Mouse (Mus musculus) limb, embryonic 12.5 days (tissue): ENCODE measurements around the gene Pigk. TPM values are rescaled to one million over a fixed set of nuclear protein-coding genes. Genes with fewer than 3 reads are reported as not detected.
A peak's percentile ranks its signal among the peaks of the same experiment; 100 is the strongest.
"Not testable (repeated sequence)": the region's sequence is repeated elsewhere in the genome, so short reads cannot be mapped to it uniquely, and the experiment has no call there.

ENCODE experiments used
- ATAC-seq: fragments of 200-750 bp; cut with Nextera tagmentation; 2 replicates; pipeline ENCODE4 v1.8.0; 2017; ENCODE audit warnings: low read depth, moderate TSS enrichment; ENCODE audit not compliant: insufficient number of reproducible peaks, insufficient read depth, low FRiP score, low TSS enrichment
- H3K27ac ChIP-seq: fragments of 300-500 bp; sonication (generic); 2 replicates; pipeline ENCODE4 v1.5.1; 2016; ENCODE audit warnings: mild to moderate bottlenecking, moderate library complexity
- H3K27me3 ChIP-seq: fragments of 300-500 bp; sonication (generic); 2 replicates; pipeline ENCODE4 v1.6.1; 2016; ENCODE audit warnings: mild to moderate bottlenecking, moderate library complexity
- H3K36me3 ChIP-seq: fragments of 300-500 bp; sonication (generic); 2 replicates; pipeline ENCODE4 v1.6.1; 2016; ENCODE audit warnings: mild to moderate bottlenecking, moderate library complexity
- H3K4me1 ChIP-seq: fragments of 300-500 bp; sonication (generic); replicated peaks from 2 replicates; pipeline ENCODE4 v1.6.1; 2016
- H3K4me2 ChIP-seq: fragments of 300-500 bp; sonication (generic); 2 replicates; pipeline ENCODE4 v1.6.1; 2016; ENCODE audit warnings: mild to moderate bottlenecking, moderate library complexity
- H3K4me3 ChIP-seq: fragments of 300-500 bp; sonication (generic); replicated peaks from 2 replicates; pipeline ENCODE4 v1.5.1; 2016; ENCODE audit warnings: mild to moderate bottlenecking
- H3K9ac ChIP-seq: fragments of 300-500 bp; sonication (generic); replicated peaks from 2 replicates; pipeline ENCODE4 v1.6.1; 2016; ENCODE audit warnings: mild to moderate bottlenecking, moderate library complexity
- H3K9me3 ChIP-seq: fragments of 300-500 bp; sonication (generic); 2 replicates; pipeline ENCODE4 v1.6.1; 2016; ENCODE audit warnings: mild to moderate bottlenecking, moderate library complexity
- WGBS: fragments of 180-500 bp; shearing (Covaris S2); methylation state at CpG from one replicate; pipeline ENCODE4 v1.1.7; 2016; 5-methylcytosine and 5-hydroxymethylcytosine counted together
- polyA plus RNA-seq: library from polyadenylated mRNA; unstranded; fragments of >200 nt; fragmentation: Nextera tagmentation; extraction: Ambion mirVana; gene quantifications from 2 replicates; pipeline ENCODE4 v1.2.1, GENCODE M21; 2016

The Pigk gene
- polyA plus RNA-seq, 1 experiment from 2014 or later, result 49.4 TPM

DNA sequence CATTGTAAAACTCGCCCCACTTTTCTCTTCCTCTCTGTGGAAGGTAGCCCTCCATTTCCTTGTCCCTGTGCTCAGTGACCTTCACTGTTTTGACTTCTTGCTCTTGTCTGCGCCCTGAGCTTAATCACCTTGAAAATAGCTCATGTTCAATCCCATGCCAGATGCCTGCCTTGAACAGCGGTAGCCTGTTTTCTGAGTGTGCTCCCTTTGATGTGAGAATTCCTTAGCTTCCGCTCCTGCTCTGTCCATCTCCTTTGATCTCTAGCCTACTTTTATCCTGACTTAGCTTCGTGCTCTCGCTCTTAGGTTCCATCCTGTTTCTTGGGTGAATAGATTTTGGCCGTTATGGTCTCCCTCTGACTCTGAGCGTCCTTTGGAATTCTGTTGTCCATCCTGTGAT lies 14.6 kb upstream of the Pigk start:
- Histone ChIP-seq H3K4me1 (no peaks in the 10 kb centered on the region), H3K27ac (no peak overlapping the region), H3K4me3 (no peak overlapping the region), H3K4me2 (no peak overlapping the region), H3K9me3 (no peaks in the 10 kb centered on the region), H3K27me3 (no peaks in the 10 kb centered on the region), H3K9ac (no peak overlapping the region), H3K36me3 (no peaks in the 10 kb centered on the region)
- no peak for ATAC-seq
- WGBS, result 24% methylated on average over 8 of the region's 8 CpGs

DNA sequence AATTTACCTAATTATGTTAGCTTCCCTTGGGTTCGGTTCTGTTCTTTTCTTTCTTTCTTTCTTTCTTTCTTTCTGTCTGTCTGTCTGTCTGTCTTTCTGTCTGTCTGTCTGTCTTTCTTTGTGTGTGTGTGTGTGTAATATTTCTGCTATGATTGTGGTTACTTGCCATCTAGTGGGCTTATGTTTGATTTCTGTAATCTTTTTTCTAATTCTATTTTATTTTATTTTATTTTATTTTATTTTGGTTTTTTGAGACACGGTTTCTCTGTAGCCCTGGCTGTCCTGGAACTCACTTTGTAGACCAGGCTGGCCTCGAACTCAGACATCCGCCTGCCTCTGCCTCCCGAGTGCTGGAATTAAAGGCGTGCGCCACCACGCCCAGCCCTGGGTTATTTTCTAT lies 12.4 kb upstream of the Pigk start:
- H3K9ac ChIP-seq, H3K4me1 ChIP-seq, H3K4me2 ChIP-seq, H3K4me3 ChIP-seq, H3K27me3 ChIP-seq, H3K9me3 ChIP-seq, H3K27ac ChIP-seq, H3K36me3 ChIP-seq: not testable (repeated sequence)
- ATAC-seq, result peak; percentile 80; the same call in 1 of the 2 replicates
- WGBS, result 89% methylated on average over 8 of the region's 8 CpGs

DNA sequence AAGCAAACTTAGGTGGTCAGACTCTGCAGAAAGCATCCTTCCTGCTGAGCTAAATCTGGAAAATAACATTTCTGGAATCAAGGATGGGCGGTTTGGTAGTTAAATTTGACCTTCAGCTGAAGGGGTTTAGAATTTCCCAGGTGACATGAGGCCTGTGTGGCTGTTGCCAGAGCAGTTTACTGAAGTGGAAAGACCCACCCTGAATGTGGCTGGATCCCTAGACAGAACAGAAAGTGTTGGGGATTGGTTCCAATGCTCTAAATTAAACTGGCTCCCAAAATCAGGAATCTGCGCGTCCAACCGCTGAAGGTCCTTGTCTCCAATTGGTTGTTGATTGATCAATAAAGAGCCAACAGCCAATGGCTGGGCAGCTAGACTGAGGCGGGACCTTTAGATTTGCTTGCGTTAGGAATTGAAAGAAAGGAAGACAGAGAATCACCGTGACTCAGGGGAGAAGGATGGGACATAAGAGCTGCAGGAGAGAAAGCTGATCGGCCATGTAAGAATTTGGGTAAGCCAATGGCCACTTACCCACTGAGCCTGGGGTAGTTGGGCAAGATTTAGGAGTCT lies 11.5 kb upstream of the Pigk start:
- H3K9ac ChIP-seq, result no peak overlapping the region
- H3K4me2 ChIP-seq, result no peak overlapping the region
- ATAC-seq, result no peak
- H3K4me3 ChIP-seq, result no peak overlapping the region
- H3K4me1 ChIP-seq, result no peaks in the 10 kb centered on the region
- no peaks in the 10 kb centered on the region for H3K9me3 ChIP-seq
- no peaks in the 10 kb centered on the region for H3K27me3 ChIP-seq
- no peaks in the 10 kb centered on the region for H3K36me3 ChIP-seq
- 61% methylated on average over 8 of the region's 8 CpGs for WGBS
- no peak overlapping the region for H3K27ac ChIP-seq

DNA sequence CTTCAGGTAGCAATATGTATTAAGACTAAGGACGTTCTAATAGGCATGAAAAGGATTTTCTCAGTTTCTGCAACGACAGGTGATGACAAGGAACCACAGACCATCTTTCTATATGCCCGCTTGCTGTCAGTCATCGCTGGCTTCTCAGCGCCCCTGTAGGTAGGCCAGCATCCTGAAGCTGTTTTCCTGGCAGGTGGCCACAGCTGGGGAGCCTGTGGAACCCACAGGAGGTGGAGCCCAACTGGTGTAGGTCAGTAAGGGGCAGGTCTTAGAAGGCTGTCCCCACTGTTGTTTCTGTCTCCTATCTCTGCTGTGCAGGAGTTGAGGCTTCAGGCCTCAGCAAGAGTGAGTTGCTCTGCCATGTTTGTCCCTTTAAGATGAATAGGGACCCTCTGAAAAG lies 8.1 kb upstream of the Pigk start:
- no peak overlapping the region for H3K27ac ChIP-seq
- no peaks in the 10 kb centered on the region for H3K9me3 ChIP-seq
- H3K9ac ChIP-seq, result no peak overlapping the region
- ATAC-seq, result no peak
- 79% methylated on average over 5 of the region's 5 CpGs for WGBS
- no peak overlapping the region for H3K4me2 ChIP-seq
- H3K36me3 ChIP-seq, result no peaks in the 10 kb centered on the region
- no peaks in the 10 kb centered on the region for H3K4me1 ChIP-seq
- H3K27me3 ChIP-seq, result no peaks in the 10 kb centered on the region
- no peak overlapping the region for H3K4me3 ChIP-seq

DNA sequence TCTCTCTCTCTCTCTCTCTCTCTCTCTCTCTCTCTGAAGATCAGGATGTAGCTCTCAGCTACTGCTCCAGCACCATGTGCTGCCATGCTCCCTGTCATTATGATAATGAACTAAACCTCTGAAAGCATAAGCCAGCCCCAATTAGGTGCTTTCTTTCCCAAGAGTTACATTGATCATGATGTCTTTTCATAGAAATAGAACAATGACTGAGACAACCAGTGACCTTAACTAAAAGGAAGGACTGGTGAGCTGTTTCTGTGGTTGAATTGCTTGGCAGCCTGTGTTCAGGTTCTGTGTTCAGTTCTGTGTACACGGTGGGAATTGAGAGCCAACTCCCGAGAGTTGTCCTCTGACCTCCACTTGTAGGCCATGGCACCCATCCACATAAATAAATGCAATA lies 7.0 kb upstream of the Pigk start:
- H3K27ac ChIP-seq, result no peak overlapping the region
- WGBS, result 84% methylated on average over 2 of the region's 2 CpGs
- ATAC-seq, result no peak
- H3K4me1 ChIP-seq, result no peaks in the 10 kb centered on the region
- H3K27me3 ChIP-seq, result no peaks in the 10 kb centered on the region
- no peaks in the 10 kb centered on the region for H3K36me3 ChIP-seq
- no peak overlapping the region for H3K4me2 ChIP-seq
- no peak overlapping the region for H3K4me3 ChIP-seq
- H3K9me3 ChIP-seq, result no peaks in the 10 kb centered on the region
- H3K9ac ChIP-seq, result no peak overlapping the region

DNA sequence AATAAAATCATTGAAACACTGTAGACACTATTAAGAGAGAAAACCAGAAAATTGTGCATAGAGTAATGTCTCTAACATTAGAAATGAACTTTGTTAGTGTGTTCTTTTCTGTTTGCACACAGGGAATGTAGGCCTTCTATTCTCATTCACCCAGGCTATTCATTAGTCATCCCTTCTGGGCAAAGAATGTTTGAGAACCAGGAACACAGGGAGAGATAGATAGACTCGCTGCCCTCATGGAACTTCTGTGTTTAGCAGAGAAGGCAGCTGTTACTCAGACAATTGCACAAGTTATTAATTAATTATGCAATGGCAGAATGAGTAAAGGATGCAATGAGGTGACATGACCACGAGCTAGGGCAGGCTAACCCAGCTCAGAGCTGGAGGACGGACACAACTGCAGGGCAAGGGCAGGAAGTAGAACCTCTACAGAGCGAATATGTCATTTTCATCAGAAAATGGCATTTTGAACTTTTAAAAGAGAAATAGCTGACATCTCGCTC lies 6.5 kb upstream of the Pigk start:
- ATAC-seq, result no peak
- Histone ChIP-seq H3K4me3 (no peak overlapping the region), H3K4me1 (no peaks in the 10 kb centered on the region), H3K27ac (no peak overlapping the region), H3K9me3 (no peaks in the 10 kb centered on the region), H3K36me3 (no peaks in the 10 kb centered on the region), H3K9ac (no peak overlapping the region), H3K27me3 (no peaks in the 10 kb centered on the region), H3K4me2 (no peak overlapping the region)
- WGBS, result 88% methylated on average over 5 of the region's 5 CpGs

DNA sequence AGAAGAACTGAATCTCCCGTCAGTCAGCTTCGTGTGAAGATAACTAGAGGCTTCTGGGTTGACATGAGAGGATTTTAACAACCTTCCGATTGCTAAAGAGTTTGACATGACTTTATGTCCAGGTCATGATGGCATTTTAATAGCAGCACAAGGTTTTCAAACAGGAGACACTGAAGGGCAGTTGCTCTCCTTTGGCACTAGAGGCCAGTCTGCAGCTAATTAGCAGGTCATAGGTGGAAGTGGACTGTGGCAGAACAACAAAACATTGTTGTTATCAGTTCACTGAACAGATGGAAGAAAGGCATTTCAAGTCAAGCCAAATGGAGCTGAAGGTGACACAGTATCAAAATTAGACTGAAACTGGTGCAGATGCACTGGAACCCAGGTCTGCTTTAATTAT lies 4.0 kb upstream of the Pigk start:
- peaks cover 3% of the 10 kb centered on the region for H3K4me1 ChIP-seq
- no peak overlapping the region for H3K9ac ChIP-seq
- no peak for ATAC-seq
- H3K27me3 ChIP-seq, result no peaks in the 10 kb centered on the region
- whole genome bisulfite sequencing, result 56% methylated on average over 3 of the region's 3 CpGs
- H3K27ac ChIP-seq, result no peak overlapping the region
- H3K4me2 ChIP-seq, result no peak overlapping the region
- H3K36me3 ChIP-seq, result no peaks in the 10 kb centered on the region
- H3K9me3 ChIP-seq, result no peaks in the 10 kb centered on the region
- H3K4me3 ChIP-seq, result no peak overlapping the region

DNA sequence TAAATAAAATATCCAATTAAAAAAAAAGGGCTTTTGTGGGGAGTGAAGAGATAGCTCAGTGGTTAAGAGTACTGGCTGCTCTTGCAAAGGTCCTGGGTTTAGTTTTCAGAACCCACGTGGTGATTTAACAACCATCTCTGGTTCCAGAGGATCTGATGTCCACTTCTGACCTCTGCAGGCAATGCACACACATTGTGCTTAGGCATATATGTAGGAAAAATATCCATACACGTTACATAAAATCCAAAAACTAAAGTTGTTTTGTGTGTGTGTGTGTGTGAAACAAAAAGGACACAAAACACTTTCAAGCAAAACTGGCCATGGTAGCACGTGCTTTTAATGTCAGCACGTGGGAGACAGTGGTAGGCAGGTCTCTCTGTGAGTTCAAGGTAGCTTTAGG lies 943 bp upstream of the Pigk start:
- no peak overlapping the region for H3K4me3 ChIP-seq
- no peaks in the 10 kb centered on the region for H3K9me3 ChIP-seq
- WGBS, result 70% methylated on average over 4 of the region's 4 CpGs
- no peak overlapping the region for H3K4me2 ChIP-seq
- H3K9ac ChIP-seq, result no peak overlapping the region
- no peaks in the 10 kb centered on the region for H3K36me3 ChIP-seq
- H3K27me3 ChIP-seq, result no peaks in the 10 kb centered on the region
- peaks cover 8% of the 10 kb centered on the region for H3K4me1 ChIP-seq
- no peak for ATAC-seq
- no peak overlapping the region for H3K27ac ChIP-seq

DNA sequence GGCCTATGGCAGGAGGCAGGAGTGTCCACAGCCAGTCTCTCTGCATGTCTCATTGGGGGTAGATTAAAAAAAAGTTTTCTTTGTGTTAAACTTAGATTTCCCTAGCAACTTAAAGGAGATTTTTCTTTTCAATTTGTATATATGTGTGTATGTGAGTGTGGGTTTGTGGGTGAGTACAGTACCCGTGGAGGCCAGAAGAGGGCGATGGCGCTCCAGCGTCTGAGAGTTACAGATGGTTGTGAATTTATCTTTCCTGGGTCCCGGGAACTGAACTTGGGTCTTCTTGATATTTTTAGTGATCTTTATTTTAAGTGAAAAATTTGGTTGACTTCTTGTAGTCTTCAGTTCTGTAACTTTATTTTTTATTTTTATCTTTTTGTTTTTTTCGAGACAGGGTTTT lies 7.4 kb downstream of the Pigk start:
- Histone ChIP-seq H3K27ac (no peak overlapping the region), H3K9ac (no peak overlapping the region), H3K4me2 (no peak overlapping the region), H3K4me1 (no peaks in the 10 kb centered on the region), H3K9me3 (no peaks in the 10 kb centered on the region), H3K27me3 (no peaks in the 10 kb centered on the region), H3K36me3 (peaks cover 27% of the 10 kb centered on the region), H3K4me3 (no peak overlapping the region)
- WGBS, result 84% methylated on average over 6 of the region's 6 CpGs
- no peak for ATAC-seq

DNA sequence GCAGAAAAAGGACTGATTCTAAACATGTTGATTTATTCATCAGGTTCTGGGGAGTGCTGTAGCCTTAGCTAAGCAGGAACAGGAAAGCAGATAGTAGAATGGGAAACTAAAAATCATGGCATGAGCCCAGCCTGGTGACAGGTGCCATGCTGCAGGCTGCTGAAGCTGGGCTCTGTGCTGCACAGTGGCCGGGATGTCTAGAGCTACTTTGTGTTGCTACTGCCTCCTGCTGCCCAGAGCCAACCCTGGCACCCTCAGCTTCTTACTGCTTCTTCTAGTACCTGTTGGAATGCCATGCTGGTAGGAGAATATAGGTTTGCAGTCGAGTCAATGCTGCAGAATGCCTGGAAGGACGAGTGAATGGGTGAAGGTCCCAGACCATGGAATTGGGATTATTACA lies 8.9 kb downstream of the Pigk start:
- no peak for ATAC-seq
- peaks cover 27% of the 10 kb centered on the region for H3K36me3 ChIP-seq
- no peak overlapping the region for H3K9ac ChIP-seq
- H3K4me3 ChIP-seq, result no peak overlapping the region
- no peaks in the 10 kb centered on the region for H3K9me3 ChIP-seq
- 72% methylated on average over 3 of the region's 3 CpGs for WGBS
- H3K27ac ChIP-seq, result no peak overlapping the region
- H3K4me2 ChIP-seq, result no peak overlapping the region
- no peaks in the 10 kb centered on the region for H3K27me3 ChIP-seq
- peaks cover 4% of the 10 kb centered on the region; the same call in 1 of the 2 replicates for H3K4me1 ChIP-seq

DNA sequence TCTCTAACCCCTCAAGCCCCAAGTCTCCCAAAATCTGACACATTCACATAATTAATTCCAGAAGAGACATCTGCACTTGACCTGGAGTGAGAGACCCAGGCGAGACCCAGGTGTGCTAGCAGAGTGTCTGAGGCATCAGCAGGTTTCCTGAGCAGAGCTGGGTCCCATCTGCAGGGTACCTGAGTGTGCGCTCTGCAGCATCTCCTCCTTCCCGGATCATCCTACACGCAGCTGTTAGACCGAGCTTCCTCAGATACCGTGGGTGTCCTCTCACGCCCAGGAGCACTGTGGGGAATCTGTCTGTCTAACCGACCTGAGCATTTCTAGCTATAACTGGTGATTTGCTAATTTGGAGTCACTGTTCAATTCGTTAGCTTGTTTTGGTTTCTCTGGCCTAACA lies 10.5 kb downstream of the Pigk start:
- H3K9me3 ChIP-seq, result no peaks in the 10 kb centered on the region
- no peak overlapping the region for H3K4me2 ChIP-seq
- H3K9ac ChIP-seq, result no peak overlapping the region
- H3K4me3 ChIP-seq, result no peak overlapping the region
- H3K27ac ChIP-seq, result no peak overlapping the region
- peaks cover 18% of the 10 kb centered on the region; the same call in 1 of the 2 replicates for H3K36me3 ChIP-seq
- H3K4me1 ChIP-seq, result peaks cover 4% of the 10 kb centered on the region; the same call in 1 of the 2 replicates
- no peak for ATAC-seq
- WGBS, result 85% methylated on average over 9 of the region's 9 CpGs
- no peaks in the 10 kb centered on the region for H3K27me3 ChIP-seq

DNA sequence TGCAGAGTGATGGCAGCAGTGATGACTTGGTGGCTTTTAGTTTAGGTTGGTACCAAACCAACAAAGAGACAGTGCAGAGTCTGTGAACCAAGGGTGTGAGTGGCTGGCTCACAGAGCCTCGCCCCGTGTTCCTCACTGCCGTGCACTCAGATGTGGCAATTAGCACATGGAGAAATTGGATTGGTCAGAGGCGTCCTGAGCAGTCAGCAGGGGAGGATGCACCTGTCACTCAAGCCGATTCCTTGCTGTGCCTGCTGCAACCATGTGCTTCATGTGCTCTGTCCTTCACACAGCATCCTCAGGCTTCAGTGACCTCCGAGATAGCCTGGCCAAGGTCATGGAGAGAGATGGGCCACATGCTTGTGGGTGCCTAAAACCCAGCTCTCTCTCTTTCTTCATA lies 14.3 kb downstream of the Pigk start:
- peaks cover 11% of the 10 kb centered on the region; the same call in 1 of the 2 replicates for H3K36me3 ChIP-seq

More for the DNA sequence above, 14.3 kb downstream of the Pigk start:
- no peak overlapping the region for H3K9ac ChIP-seq
- no peak for ATAC-seq
- WGBS, result 69% methylated on average over 6 of the region's 6 CpGs
- no peak overlapping the region for H3K4me2 ChIP-seq
- no peaks in the 10 kb centered on the region for H3K27me3 ChIP-seq
- H3K9me3 ChIP-seq, result no peaks in the 10 kb centered on the region
- H3K4me1 ChIP-seq, result peaks cover 4% of the 10 kb centered on the region; the same call in 1 of the 2 replicates
- no peak overlapping the region for H3K27ac ChIP-seq
- no peak overlapping the region for H3K4me3 ChIP-seq
